Mouse (Mus musculus) ES-E14 (cell line): ENCODE data around the gene Kcnk5.

Experiments used
- CHD2 ChIP-seq: IDR thresholded peaks from 2 replicates; pipeline ENCODE4 v1.6.1; 2014; ENCODE audit warnings: mild to moderate bottlenecking, low read depth, low read length, inconsistent platforms
- HCFC1 ChIP-seq: IDR thresholded peaks from 2 replicates; pipeline ENCODE4 v1.6.1; 2012; ENCODE audit warnings: low read length, inconsistent platforms, borderline replicate concordance; ENCODE audit not compliant: insufficient read depth
- MAFK ChIP-seq: IDR thresholded peaks from 2 replicates; pipeline ENCODE4 v1.6.1; 2014; ENCODE audit warnings: mild to moderate bottlenecking, low read depth, low read length, inconsistent platforms; ENCODE audit not compliant: insufficient read depth
- ZNF384 ChIP-seq: IDR thresholded peaks from 2 replicates; pipeline ENCODE4 v1.6.1; 2012; ENCODE audit warnings: low read depth, low read length, inconsistent platforms

GRCm38 (mm10) chr14:20178593-20178992 lies 3.0 kb downstream of the Kcnk5 start:
- TF ChIP-seq MAFK (no peak), CHD2 (no peak), ZNF384 (no peak), HCFC1 (no peak)
